Mouse (Mus musculus): ENCODE measurements around the gene Prss46. TPM values are rescaled to one million over a fixed set of nuclear protein-coding genes. Genes with fewer than 3 reads are reported as not detected.

The Prss46 gene
- polyA plus RNA-seq (2014; fragmentation: Illumina TruSeq; extraction: RNeasy Lipid Tissue Mini Kit (QIAGEN cat#74804); ENCODE audit: low read depth, low replicate concordance) = not detected

GRCm38 (mm10) chr9:110844206-110844605, at the start of gene Prss46:
Gene Prss46, plus strand, starts transcription at chr9:110844506.

DNA sequence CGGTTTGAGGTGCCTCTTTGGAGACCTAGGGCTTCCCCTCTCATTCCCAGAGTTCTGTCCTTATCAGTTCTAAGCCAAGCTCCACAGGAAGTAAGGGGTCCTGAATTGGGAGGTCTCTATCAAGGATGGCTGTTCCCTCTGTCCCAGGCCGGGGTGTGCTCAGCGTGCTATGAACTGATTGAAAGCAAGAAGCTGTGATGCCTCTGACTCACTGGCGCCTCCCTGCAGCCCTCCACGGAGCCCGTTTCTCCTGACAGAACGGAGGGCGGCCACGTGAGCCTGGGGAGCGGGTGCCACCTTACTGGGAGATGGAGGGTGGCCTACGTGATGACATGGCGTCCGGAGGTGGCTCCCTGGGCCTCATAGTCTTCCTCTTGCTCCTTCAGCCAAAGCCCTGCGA, 46.4 kb upstream of the Prss46 start, which contains the start of gene Prss42:
Prss42 (plus strand) TSS at position 301 of the 400 bp plus-strand sequence.

DNA sequence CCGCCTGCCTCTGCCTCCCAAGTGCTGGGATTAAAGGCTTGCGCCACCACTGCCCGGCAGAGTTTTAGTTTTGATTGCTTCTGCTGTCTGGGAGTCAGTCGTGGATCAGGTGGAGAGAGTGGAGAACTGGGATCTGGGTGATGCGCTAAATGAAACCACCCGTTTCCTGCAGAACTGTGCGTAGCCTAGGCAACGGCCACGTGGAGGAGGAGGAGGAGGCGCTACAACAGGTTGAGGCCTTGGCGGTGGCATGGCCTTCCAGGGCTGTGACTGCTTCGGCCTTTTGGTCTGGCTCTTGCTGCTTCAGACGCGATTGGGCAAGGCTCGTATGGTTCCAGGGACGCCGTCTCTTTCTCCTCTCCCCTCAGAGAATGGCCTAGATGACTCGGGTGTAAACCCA, 30.5 kb upstream of the Prss46 start, which contains the start of gene Prss44:
Prss44 (plus strand) TSS at position 206 of the 400 bp plus-strand sequence.

DNA sequence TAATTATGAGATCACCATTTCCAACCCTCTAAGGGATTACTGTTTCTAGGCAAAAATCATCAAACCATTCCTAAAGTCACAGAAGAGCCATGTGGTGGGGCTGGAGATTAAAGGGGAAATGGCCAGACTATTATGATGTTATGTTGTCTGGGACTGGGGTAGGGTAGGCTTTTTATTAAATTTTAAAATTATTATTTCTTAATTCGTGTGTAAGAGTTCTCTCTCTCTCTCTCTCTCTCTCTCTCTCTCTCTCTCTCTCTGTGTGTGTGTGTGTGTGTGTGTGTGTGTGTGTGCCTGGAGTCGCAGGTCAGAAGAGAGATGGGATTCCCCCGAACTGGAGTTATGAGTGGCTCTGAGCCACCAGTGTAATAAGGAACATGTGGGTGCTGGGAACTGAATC, 17.9 kb upstream of the Prss46 start, which contains the start of gene Prss43:
Prss43 (plus strand) TSS at position 301 of the 400 bp plus-strand sequence.

DNA sequence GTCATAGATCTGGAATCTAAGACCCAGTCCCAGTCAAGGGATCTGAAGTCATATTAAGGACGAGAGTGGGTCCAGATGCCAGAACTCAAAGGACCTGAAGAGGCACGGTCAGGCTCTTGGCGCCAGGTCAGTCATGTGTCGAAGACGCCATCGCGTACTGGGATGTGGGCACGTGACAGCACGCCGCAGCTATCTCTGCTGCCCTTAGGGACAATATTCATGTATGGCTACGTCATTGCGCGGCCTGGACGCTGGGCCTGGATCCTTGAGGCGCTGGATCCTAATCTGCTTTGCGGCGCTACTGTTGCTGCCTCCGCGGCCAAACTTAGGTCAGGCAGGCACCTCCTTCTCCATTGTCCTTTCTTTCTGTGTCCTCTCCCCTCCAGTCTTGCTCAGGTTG, 9.9 kb upstream of the Prss46 start, which contains the start of gene Prss45:
Prss45 (plus strand) TSS at position 178 of the 400 bp plus-strand sequence.

GRCm38 (mm10) chr9:110857781-110858472, 13.6 kb downstream of the Prss46 start, which contains the start of gene Prss50:
Gene Prss50, plus strand, starts transcription at chr9:110857967.

GRCm38 (mm10) chr9:110879191-110879920, 35.0 kb downstream of the Prss46 start, which contains the start of gene Als2cl:
Gene Als2cl, plus strand, starts transcription at chr9:110879870.

GRCm38 (mm10) chr9:110879998-110880561, 35.8 kb downstream of the Prss46 start, which contains the start of gene Tmie:
Gene Tmie, minus strand, starts transcription at chr9:110880113.

Other genes starting within 250 kb of the Prss46 start
- not detected for gene Nradd, start 220.1 kb upstream of the Prss46 start, polyA plus RNA-seq (2014; fragmentation: Illumina TruSeq; extraction: RNeasy Lipid Tissue Mini Kit (QIAGEN cat#74804); ENCODE audit: low read depth, low replicate concordance)
- gene Nbeal2, start 190.3 kb upstream of the Prss46 start, polyA plus RNA-seq (2014; fragmentation: Illumina TruSeq; extraction: RNeasy Lipid Tissue Mini Kit (QIAGEN cat#74804); ENCODE audit: low read depth, low replicate concordance) = 1.2 TPM
- 1.9 TPM for gene Ccdc12, start 188.0 kb upstream of the Prss46 start, polyA plus RNA-seq (2014; fragmentation: Illumina TruSeq; extraction: RNeasy Lipid Tissue Mini Kit (QIAGEN cat#74804); ENCODE audit: low read depth, low replicate concordance)
- not detected for gene Myl3, start 102.6 kb upstream of the Prss46 start, polyA plus RNA-seq (2014; fragmentation: Illumina TruSeq; extraction: RNeasy Lipid Tissue Mini Kit (QIAGEN cat#74804); ENCODE audit: low read depth, low replicate concordance)
- gene Pth1r, start 97.4 kb upstream of the Prss46 start, polyA plus RNA-seq (2014; fragmentation: Illumina TruSeq; extraction: RNeasy Lipid Tissue Mini Kit (QIAGEN cat#74804); ENCODE audit: low read depth, low replicate concordance) = 0.45 TPM
- not detected for gene Prss42, start 46.3 kb upstream of the Prss46 start, polyA plus RNA-seq (2014; fragmentation: Illumina TruSeq; extraction: RNeasy Lipid Tissue Mini Kit (QIAGEN cat#74804); ENCODE audit: low read depth, low replicate concordance)
- not detected for gene Prss44, start 30.5 kb upstream of the Prss46 start, polyA plus RNA-seq (2014; fragmentation: Illumina TruSeq; extraction: RNeasy Lipid Tissue Mini Kit (QIAGEN cat#74804); ENCODE audit: low read depth, low replicate concordance)
- not detected for gene Prss43, start 17.8 kb upstream of the Prss46 start, polyA plus RNA-seq (2014; fragmentation: Illumina TruSeq; extraction: RNeasy Lipid Tissue Mini Kit (QIAGEN cat#74804); ENCODE audit: low read depth, low replicate concordance)
- gene Prss45, start 9.9 kb upstream of the Prss46 start, polyA plus RNA-seq (2014; fragmentation: Illumina TruSeq; extraction: RNeasy Lipid Tissue Mini Kit (QIAGEN cat#74804); ENCODE audit: low read depth, low replicate concordance) = not detected
- not detected for gene Prss50, start 13.5 kb downstream of the Prss46 start, polyA plus RNA-seq (2014; fragmentation: Illumina TruSeq; extraction: RNeasy Lipid Tissue Mini Kit (QIAGEN cat#74804); ENCODE audit: low read depth, low replicate concordance)
- 4.0 TPM for gene Als2cl, start 35.4 kb downstream of the Prss46 start, polyA plus RNA-seq (2014; fragmentation: Illumina TruSeq; extraction: RNeasy Lipid Tissue Mini Kit (QIAGEN cat#74804); ENCODE audit: low read depth, low replicate concordance)
- 9.6 TPM for gene Tmie, start 35.6 kb downstream of the Prss46 start, polyA plus RNA-seq (2014; fragmentation: Illumina TruSeq; extraction: RNeasy Lipid Tissue Mini Kit (QIAGEN cat#74804); ENCODE audit: low read depth, low replicate concordance)
- not detected for gene Fam240a, start 72.4 kb downstream of the Prss46 start, polyA plus RNA-seq (2014; fragmentation: Illumina TruSeq; extraction: RNeasy Lipid Tissue Mini Kit (QIAGEN cat#74804); ENCODE audit: low read depth, low replicate concordance)
- gene Tdgf1, start 101.7 kb downstream of the Prss46 start, polyA plus RNA-seq (2014; fragmentation: Illumina TruSeq; extraction: RNeasy Lipid Tissue Mini Kit (QIAGEN cat#74804); ENCODE audit: low read depth, low replicate concordance) = not detected
- not detected for gene Lrrc2, start 107.0 kb downstream of the Prss46 start, polyA plus RNA-seq (2014; fragmentation: Illumina TruSeq; extraction: RNeasy Lipid Tissue Mini Kit (QIAGEN cat#74804); ENCODE audit: low read depth, low replicate concordance)
- gene Rtp3, start 146.1 kb downstream of the Prss46 start, polyA plus RNA-seq (2014; fragmentation: Illumina TruSeq; extraction: RNeasy Lipid Tissue Mini Kit (QIAGEN cat#74804); ENCODE audit: low read depth, low replicate concordance) = 38.6 TPM
- gene Ltf, start 174.8 kb downstream of the Prss46 start, polyA plus RNA-seq (2014; fragmentation: Illumina TruSeq; extraction: RNeasy Lipid Tissue Mini Kit (QIAGEN cat#74804); ENCODE audit: low read depth, low replicate concordance) = not detected
- gene Ccrl2, start 213.0 kb downstream of the Prss46 start, polyA plus RNA-seq (2014; fragmentation: Illumina TruSeq; extraction: RNeasy Lipid Tissue Mini Kit (QIAGEN cat#74804); ENCODE audit: low read depth, low replicate concordance) = 0.34 TPM